Mouse (Mus musculus) liver, adult 2 months (tissue): ENCODE data around the gene Wdr66. TPM values are rescaled to one million over a fixed set of nuclear protein-coding genes. Genes with fewer than 3 reads are reported as not detected.

Experiments
- DNase-seq: peaks from one replicate; pipeline ENCODE4 v3.0.0-alpha.2; 2011; ENCODE audit warnings: low read depth, low spot score; ENCODE audit errors: extremely low read depth
- H3K27ac ChIP-seq: fragments of 200-500 bp; replicated peaks from 2 replicates; pipeline ENCODE4 v1.5.1; 2012; ENCODE audit warnings: low read depth, mild to moderate bottlenecking, control low read depth, inconsistent platforms, low read length; ENCODE audit not compliant: insufficient read depth
- H3K27me3 ChIP-seq: fragments of 200-500 bp; 2 replicates; pipeline ENCODE4 v1.6.1; 2012; ENCODE audit warnings: mild to moderate bottlenecking, moderate library complexity, low read length, inconsistent platforms; ENCODE audit not compliant: control insufficient read depth, insufficient read depth
- H3K36me3 ChIP-seq: fragments of 200-500 bp; 2 replicates; pipeline ENCODE4 v1.6.1; 2012; ENCODE audit warnings: low read length, inconsistent platforms; ENCODE audit not compliant: control insufficient read depth, insufficient read depth
- H3K4me1 ChIP-seq: fragments of 200-500 bp; 2 replicates; pipeline ENCODE4 v1.6.1; 2011; ENCODE audit warnings: low read length; ENCODE audit not compliant: control insufficient read depth, insufficient read depth
- H3K4me3 ChIP-seq: fragments of 200-500 bp; 2 replicates; pipeline ENCODE4 v1.5.1; 2011; ENCODE audit warnings: low read depth, mild to moderate bottlenecking, control low read depth, low read length, moderate library complexity; ENCODE audit not compliant: insufficient read depth
- H3K79me2 ChIP-seq: fragments of 200-500 bp; 2 replicates; pipeline ENCODE4 v1.6.1; 2012; ENCODE audit warnings: inconsistent platforms, mild to moderate bottlenecking, low read length, moderate library complexity; ENCODE audit not compliant: control insufficient read depth, insufficient read depth
- H3K9ac ChIP-seq: fragments of 200-500 bp; 2 replicates; pipeline ENCODE4 v1.6.1; 2012; ENCODE audit warnings: low read depth, mild to moderate bottlenecking, control low read depth, inconsistent platforms, low read length
- CTCF ChIP-seq: fragments of 200-500 bp; IDR thresholded peaks from 2 replicates; pipeline ENCODE4 v1.5.1; 2011; ENCODE audit warnings: low read depth, low read length, control low read depth
- POLR2A ChIP-seq: fragments of 200-500 bp; IDR thresholded peaks from 2 replicates; pipeline ENCODE4 v1.6.1; 2011; ENCODE audit warnings: low read length, control low read depth; ENCODE audit not compliant: insufficient read depth; ENCODE audit errors: extremely low read depth
- WGBS: fragments of 180-500 bp; shearing (Covaris S2); methylation state at CpG from one replicate; pipeline ENCODE4 v1.1.7; 2018; 5-methylcytosine and 5-hydroxymethylcytosine counted together
- polyA plus RNA-seq: library from polyadenylated mRNA; depleted of rRNA; stranded (reverse); fragments of >200 nt; gene quantifications from 2 replicates; pipeline ENCODE4 v1.2.3, GENCODE M21; 2012
- total RNA-seq: library from RNA; depleted of rRNA; stranded (reverse); fragments of >200 nt; gene quantifications from 2 replicates; pipeline ENCODE4 v1.2.3, GENCODE M21; 2014

Gene Wdr66
- total and polyA plus RNA-seq, 2 experiments: 0.37 to 0.60 TPM

DNA sequence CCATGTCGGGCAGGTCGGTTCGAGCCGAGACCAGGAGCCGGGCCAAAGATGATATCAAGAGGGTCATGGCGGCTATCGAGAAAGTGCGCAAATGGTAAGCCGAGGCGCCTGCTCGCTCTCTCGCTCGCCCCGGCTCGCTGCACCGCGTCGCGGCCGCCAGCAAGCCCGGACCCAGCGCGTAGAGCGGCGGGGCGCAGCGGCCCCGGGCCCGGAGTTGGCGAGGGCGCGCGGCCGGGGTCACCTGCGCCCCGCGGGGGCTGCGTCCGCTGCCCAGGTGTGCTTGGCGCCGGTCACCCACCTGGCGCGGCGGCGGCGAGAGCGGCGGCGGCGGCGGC lies 92.7 kb downstream of the Wdr66 start:
- peak overlapping the region; percentile 81 for H3K4me3 ChIP-seq
- H3K27me3 ChIP-seq: no peaks in the 10 kb centered on the region
- no peak for DNase-seq
- under 1% methylated on average over 49 of the region's 51 CpGs for WGBS
- peak overlapping the region; percentile 83 for H3K27ac ChIP-seq
- peaks cover 10% of the 10 kb centered on the region for H3K4me1 ChIP-seq
- peak overlapping the region; percentile 88 for H3K9ac ChIP-seq
- TF ChIP-seq CTCF (no peak), POLR2A (no peak)
- peaks cover 17% of the 10 kb centered on the region; the same call in 1 of the 2 replicates for H3K79me2 ChIP-seq
- H3K36me3 ChIP-seq: no peaks in the 10 kb centered on the region

DNA sequence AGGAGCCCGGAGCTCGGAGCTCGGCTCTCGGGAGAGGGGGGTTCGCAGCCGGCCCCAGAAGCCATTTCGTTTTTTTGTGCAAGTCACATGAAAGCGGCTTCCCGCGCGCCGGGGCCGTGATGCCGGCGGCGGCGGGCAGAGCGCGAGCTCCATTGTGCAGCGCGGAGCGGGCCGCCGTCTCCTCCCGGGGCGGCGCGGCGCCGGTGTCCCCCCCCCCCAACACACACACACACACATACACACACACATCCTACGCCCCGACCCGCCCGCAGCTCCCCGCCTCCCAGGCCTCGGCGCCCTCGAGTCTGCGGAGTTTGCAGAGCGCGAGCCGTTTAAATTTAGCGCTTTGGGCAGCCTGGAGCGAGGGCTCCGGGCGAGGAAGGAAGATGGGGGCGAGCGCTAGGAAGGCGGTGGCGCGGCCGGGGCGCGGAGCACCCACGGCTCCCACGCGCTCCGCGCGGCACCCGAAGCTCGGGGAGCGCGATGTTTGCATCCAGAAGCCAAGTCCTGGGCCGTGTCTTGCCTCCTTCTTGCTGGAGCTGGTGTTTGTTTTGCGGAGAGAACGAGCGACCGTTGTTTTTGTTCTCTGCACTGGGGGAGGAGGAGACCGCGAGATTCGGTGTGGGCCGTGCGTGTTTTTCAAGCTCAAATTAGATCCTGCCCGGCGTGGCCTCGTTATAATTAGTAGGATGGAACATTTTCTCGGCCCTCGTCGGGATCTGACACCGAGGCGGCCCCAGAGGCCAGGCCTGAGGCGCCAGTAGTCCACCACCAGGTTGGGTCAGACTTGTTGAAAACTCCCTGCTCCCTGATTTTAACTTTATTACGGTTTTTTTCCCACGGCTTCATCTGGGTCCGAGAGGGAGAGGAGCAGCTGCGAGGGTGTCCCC lies 93.3 kb downstream of the Wdr66 start:
- no peaks in the 10 kb centered on the region for H3K36me3 ChIP-seq
- peak overlapping the region; percentile 81 for H3K4me3 ChIP-seq
- H3K79me2 ChIP-seq: peaks cover 17% of the 10 kb centered on the region; the same call in 1 of the 2 replicates
- peak; percentile 36 for DNase-seq
- no peaks in the 10 kb centered on the region for H3K27me3 ChIP-seq
- peak overlapping the region; percentile 83 for H3K27ac ChIP-seq
- TF ChIP-seq CTCF (no peak), POLR2A (0 out of 2 replicates have a peak, but pooled peaks have one; percentile 43)
- H3K9ac ChIP-seq: peak overlapping the region; percentile 88
- WGBS: under 1% methylated on average over 83 of the region's 87 CpGs
- peaks cover 10% of the 10 kb centered on the region for H3K4me1 ChIP-seq

DNA sequence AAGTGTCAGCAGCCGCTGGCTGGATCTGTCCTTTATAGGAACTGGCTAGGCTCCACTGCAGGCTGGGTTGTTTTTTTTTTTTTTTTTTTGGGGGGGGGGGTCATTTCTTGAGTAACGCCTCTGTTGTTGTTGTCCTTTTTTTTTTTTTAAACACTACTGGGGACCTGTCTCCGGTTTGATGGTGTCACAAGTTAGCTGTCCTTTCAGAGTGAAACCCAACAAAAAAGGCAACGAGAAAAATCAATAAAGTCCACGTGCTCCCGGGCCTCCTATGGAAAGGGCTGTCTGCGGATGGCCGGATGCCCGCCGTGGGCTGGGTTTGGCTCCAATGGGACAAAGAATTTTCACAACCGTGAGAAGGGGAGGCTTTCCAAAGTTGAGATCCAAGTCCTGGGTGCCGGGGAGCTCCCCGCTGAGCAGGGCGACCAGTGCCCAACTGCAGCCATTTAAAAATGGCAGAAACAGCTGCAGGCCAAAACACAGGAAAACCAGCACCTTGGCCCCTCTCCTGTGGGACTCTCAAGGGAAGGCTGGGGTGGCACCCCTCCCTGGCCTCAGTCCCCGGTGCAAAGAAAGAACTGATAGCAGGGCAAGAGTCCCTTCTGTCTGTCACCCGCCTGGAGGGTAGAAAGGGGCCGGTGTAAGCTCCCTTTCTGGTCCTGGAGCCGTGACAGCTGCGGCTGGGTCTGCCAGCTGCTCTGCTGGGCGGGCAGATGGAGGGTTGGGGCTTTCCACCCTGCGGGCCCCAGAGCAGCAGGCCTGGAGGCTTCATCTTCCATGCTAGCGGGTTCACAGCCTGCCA lies 94.2 kb downstream of the Wdr66 start:
- H3K79me2 ChIP-seq: peaks cover 20% of the 10 kb centered on the region; the same call in 1 of the 2 replicates
- peaks cover 10% of the 10 kb centered on the region for H3K4me1 ChIP-seq
- DNase-seq: peak; percentile 95
- H3K27me3 ChIP-seq: no peaks in the 10 kb centered on the region
- H3K9ac ChIP-seq: peak overlapping the region; percentile 88
- WGBS: 3% methylated on average over 22 of the region's 22 CpGs
- TF ChIP-seq POLR2A (0 out of 2 replicates have a peak, but pooled peaks have one; percentile 18), CTCF (no peak)
- H3K4me3 ChIP-seq: peak overlapping the region; percentile 81
- no peaks in the 10 kb centered on the region for H3K36me3 ChIP-seq
- peak overlapping the region; percentile 93 for H3K27ac ChIP-seq

DNA sequence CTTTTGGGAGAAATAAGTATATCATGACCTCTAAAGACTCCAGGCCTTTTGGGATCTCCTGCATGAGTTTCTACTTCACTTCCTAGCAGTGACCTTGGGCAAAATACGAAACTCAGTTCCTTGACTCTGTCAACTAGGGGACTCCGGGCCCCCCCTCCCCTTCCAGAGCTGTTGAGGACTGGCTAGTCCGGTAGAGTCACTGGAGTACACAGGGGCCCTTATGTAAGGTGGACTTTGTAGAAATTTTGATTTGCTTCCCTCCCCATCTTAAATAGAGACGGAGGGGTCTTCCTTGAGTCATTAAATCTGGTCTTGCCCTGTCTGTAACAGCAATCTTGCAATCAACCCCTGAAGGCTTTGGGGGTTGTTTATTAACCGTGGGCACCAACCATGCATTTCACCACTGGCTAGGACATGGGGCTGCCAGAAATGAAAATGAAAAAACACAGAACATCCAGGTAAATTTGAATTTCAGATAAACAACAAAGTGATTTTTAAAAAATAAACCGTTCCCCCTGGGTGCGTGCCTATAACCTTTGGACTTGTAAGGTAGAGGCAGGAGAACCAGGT lies 94.9 kb downstream of the Wdr66 start:
- peaks cover 10% of the 10 kb centered on the region for H3K4me1 ChIP-seq

DNA sequence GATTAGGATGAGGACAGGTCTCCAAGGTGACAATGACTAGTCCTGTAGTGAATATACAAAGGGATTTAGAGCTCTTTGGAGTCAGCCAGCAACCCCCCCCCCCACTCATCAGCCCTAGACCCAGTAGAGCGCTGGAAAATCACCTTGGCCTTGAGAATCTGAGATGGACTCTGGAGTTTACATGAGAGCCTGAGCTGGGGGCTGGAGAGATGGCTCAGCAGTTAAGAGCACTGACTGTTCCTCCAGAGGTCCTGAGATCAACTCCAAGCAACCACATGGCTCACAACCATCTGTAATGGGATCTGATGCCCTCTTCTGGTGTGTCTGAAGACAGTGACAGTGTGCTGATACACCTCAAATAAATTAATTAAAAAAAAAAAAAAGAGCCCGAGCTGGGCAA lies 96.1 kb downstream of the Wdr66 start:
- DNase-seq: no peak
- 86% methylated on average over 2 of the region's 2 CpGs for WGBS

More for the DNA sequence above, 94.9 kb downstream of the Wdr66 start:
- H3K27ac ChIP-seq: peak overlapping the region; percentile 93
- no peaks in the 10 kb centered on the region for H3K27me3 ChIP-seq
- peaks cover 20% of the 10 kb centered on the region; the same call in 1 of the 2 replicates for H3K79me2 ChIP-seq
- DNase-seq: peak; percentile 46
- TF ChIP-seq POLR2A: no peak
- TF ChIP-seq CTCF: no peak
- WGBS: 30% methylated on average over 7 of the region's 7 CpGs
- peak overlapping the region; percentile 73 for H3K9ac ChIP-seq
- peak overlapping the region; percentile 50; the same call in 1 of the 2 replicates for H3K4me3 ChIP-seq
- H3K36me3 ChIP-seq: no peaks in the 10 kb centered on the region

More for the DNA sequence above, 96.1 kb downstream of the Wdr66 start:
- no peaks in the 10 kb centered on the region for H3K27me3 ChIP-seq
- TF ChIP-seq POLR2A (no peak), CTCF (no peak)
- no peaks in the 10 kb centered on the region for H3K36me3 ChIP-seq
- H3K4me1 ChIP-seq: peaks cover 10% of the 10 kb centered on the region
- no peak overlapping the region for H3K4me3 ChIP-seq
- no peak overlapping the region for H3K9ac ChIP-seq
- H3K27ac ChIP-seq: no peak overlapping the region
- peaks cover 20% of the 10 kb centered on the region; the same call in 1 of the 2 replicates for H3K79me2 ChIP-seq
